Mouse (Mus musculus) lung, postnatal 0 days (tissue): ENCODE data around the gene Sap30l.

ENCODE experiments used
- CTCF ChIP-seq: IDR thresholded peaks from 2 replicates; pipeline ENCODE4 v1.5.1; 2016; ENCODE audit warnings: antibody characterized with exemption, mild to moderate bottlenecking
- EP300 ChIP-seq: IDR thresholded peaks from 2 replicates; pipeline ENCODE4 v1.6.1; 2016; ENCODE audit warnings: antibody characterized with exemption, mild to moderate bottlenecking, control low read depth

DNA sequence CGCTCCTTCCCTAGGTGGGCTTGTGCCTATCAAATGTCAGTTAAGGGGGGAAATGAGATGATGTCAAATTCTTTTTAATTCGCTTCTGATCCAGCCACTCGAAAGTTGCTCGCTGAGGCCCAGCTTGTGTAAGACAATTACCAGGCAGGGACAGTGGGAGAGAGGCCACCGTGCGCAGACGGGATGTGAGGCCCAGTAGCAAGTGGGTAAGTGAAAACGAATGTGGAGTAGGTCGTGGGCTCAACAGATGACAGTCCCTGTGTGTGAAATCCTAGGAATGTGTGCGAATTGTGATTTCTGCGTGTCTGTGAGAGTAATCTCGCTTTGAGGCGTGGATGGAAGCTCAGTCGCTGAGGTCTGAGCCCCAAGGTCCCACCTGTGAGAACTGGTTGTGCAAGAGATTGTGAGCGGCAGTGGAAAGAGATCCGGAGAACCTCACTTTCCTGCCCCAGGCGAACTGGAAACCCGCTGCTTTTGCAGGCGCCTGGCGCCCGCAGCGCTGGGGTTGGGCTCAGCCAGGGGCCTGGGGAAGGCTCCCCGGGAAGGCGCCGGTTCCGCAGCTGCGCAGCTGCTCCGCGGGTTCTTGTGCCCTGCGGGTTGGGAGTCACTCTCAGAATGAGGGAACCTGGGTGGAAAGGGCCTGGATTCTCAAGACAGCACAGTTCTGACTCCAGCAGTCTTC, 32.0 kb downstream of the Sap30l start:
- TF ChIP-seq EP300 (no peak), CTCF (no peak)
